Mouse (Mus musculus): ENCODE measurements at regions not wholly inside any gene's neighbourhood (a gene's known extent, or its start where the extent isn't known, plus 50 kb on each side); places are given as distances from the start of the nearest gene placed in this dataset.
A peak's percentile ranks its signal among the peaks of the same experiment; 100 is the strongest.
"Not testable (repeated sequence)": the region's sequence is repeated elsewhere in the genome, so short reads cannot be mapped to it uniquely, and the experiment has no call there.

DNA sequence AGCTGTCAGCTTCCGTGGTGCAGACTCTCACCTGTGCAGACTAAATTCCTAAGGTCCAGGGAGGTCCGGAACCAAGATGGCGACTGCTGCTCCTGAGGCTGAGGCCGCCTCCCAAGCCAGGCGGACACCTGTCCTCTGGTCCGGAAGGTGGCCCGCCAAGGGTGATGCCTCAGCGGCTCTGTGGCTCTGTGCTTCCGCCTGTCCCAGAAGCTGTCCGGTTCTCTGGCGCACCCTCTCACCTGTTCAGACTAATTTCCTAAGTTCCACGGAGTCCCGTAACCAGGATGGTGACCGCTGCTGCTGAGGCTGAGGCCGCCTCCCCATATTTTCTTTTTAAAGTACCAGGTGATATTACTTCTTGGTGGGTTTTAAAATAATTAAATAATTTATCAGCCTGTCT is 65.4 kb upstream of the B3galnt2 start:
- not testable (repeated sequence) for ATAC-seq (replicated peaks; ENCODE audit: low FRiP score, poor library complexity, severe bottlenecking)

DNA sequence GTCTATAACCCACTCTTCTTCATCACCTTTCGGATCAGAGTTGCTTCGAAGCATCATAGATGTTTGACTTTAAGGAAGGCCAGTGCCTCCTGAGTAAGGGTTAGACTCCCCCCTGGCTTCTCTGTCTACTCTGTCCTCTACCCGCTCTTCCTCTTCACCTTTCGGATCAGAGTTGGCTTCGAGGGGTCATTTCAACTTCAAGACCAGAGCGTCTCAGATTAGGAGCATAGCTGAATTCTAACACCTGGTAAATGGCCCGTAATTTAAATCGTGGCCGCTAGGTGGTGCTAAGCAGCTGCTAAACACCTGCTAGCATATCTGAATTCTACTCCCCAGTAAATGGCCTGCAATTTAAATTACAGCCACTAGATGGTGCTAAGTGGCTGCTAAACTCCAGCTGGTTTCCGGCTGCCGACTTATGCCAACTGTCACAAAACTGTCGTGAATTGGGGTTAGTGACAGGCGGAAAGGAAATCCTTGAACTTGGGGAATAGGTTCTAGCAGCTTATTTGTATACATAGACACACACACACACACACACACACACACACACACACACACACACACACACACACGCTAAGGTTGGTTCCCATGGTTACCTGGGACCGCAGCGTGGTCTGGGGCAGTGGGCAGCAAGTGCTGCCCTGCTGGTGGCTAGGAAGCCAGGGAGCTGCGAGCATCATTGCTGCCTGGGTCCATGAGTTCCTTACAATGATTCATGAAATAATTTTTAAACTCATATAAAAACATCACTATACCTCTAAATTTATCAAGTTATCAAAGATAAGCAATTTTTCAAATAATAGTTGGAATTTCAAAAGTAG is 64.8 kb upstream of the B3galnt2 start:
- ATAC-seq (replicated peaks; ENCODE audit: low FRiP score, poor library complexity, severe bottlenecking): peak; percentile 98

DNA sequence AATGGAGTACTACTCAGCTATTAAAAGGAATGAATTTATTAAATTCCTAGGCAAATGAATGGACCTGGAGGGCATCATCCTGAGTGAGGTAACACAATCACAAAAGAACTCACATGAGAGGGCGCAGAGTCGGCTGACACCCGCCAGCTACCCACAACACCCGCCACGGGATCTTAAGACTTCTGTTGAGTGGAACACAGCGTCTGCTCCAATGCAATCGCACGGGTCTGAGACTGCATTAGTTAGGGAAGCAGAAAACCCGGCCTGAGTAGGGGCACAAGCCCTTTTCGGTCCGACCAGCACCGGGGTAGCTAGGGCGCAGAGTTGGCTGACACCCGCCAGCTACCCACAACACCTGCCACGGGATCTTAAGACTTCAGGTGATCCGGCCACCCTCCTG is 52.1 kb upstream of the B3galnt2 start:
- ATAC-seq (replicated peaks; ENCODE audit: low FRiP score, poor library complexity, severe bottlenecking): not testable (repeated sequence)

All from erythroid progenitor cell, adult 5-6 weeks (primary cell).